Mouse (Mus musculus): Measurements from ENCODE around the gene Atad1.

DNA sequence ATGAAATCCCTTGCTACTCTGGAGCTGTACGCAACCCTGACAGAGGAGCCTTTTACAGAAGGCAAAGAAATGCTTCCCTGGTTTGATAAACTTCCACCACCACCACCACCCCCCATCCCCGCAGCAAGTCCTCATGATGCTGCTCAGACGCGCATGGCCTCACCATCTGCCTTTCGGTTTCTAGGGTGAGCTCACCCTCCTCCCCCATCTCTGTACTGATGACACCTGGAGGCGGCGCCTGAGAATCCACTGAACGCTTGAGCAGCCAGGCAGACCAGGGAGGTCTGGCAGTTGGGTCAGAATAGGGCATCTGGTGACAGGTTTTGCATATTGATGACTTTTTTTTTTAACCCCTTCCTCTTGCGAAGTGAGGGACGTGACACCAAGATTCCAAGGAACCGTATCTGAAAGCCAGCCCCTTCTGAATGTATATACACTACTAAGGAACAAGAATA is 27.0 kb downstream of the Atad1 start:
- TF ChIP-seq TAL1 (IDR thresholded peaks at IDR 0.05; ENCODE audit: low read length), result no peak
- no peak for TF ChIP-seq GATA1 (IDR thresholded peaks at IDR 0.05; ENCODE audit: low read length)
